Mouse (Mus musculus) neural tube, embryonic 12.5 days (tissue): ENCODE results near the gene Mfsd11. TPM values are rescaled to one million over a fixed set of nuclear protein-coding genes. Genes with fewer than 3 reads are reported as not detected.
A peak's percentile ranks its signal among the peaks of the same experiment; 100 is the strongest.

Experiments used
- ATAC-seq: fragments of 200-750 bp; cut with Nextera tagmentation; 2 replicates; pipeline ENCODE4 v1.8.0; 2017; ENCODE audit warnings: low read depth, mild to moderate bottlenecking, moderate TSS enrichment, moderate library complexity; ENCODE audit not compliant: low FRiP score
- H3K27ac ChIP-seq: fragments of 300-500 bp; sonication (generic); 2 replicates; pipeline ENCODE4 v1.5.1; 2016
- H3K27me3 ChIP-seq: fragments of 300-500 bp; sonication (generic); replicated peaks from 2 replicates; pipeline ENCODE4 v1.6.1; 2016; ENCODE audit warnings: mild to moderate bottlenecking
- H3K36me3 ChIP-seq: fragments of 300-500 bp; sonication (generic); 2 replicates; pipeline ENCODE4 v1.6.1; 2016; ENCODE audit warnings: mild to moderate bottlenecking
- H3K4me1 ChIP-seq: fragments of 300-500 bp; sonication (generic); 2 replicates; pipeline ENCODE4 v1.6.1; 2016
- H3K4me2 ChIP-seq: fragments of 300-500 bp; sonication (generic); replicated peaks from 2 replicates; pipeline ENCODE4 v1.6.1; 2016; ENCODE audit warnings: mild to moderate bottlenecking
- H3K4me3 ChIP-seq: fragments of 300-500 bp; sonication (generic); 2 replicates; pipeline ENCODE4 v1.5.1; 2016
- H3K9ac ChIP-seq: fragments of 300-500 bp; sonication (generic); 2 replicates; pipeline ENCODE4 v1.6.1; 2016; ENCODE audit warnings: mild to moderate bottlenecking
- H3K9me3 ChIP-seq: fragments of 300-500 bp; sonication (generic); 2 replicates; pipeline ENCODE4 v1.6.1; 2016; ENCODE audit warnings: mild to moderate bottlenecking
- whole genome bisulfite sequencing: fragments of 180-500 bp; shearing (Covaris S2); methylation state at CpG from one replicate; pipeline ENCODE4 v1.1.7; 2016; 5-methylcytosine and 5-hydroxymethylcytosine counted together
- polyA plus RNA-seq: library from polyadenylated mRNA; unstranded; fragments of >200 nt; fragmentation: Nextera tagmentation; extraction: Ambion mirVana; gene quantifications from 2 replicates; pipeline ENCODE4 v1.2.1, GENCODE M21; 2016

The Mfsd11 gene
- polyA plus RNA-seq, 1 experiment from 2014 or later: 48.2 TPM

DNA sequence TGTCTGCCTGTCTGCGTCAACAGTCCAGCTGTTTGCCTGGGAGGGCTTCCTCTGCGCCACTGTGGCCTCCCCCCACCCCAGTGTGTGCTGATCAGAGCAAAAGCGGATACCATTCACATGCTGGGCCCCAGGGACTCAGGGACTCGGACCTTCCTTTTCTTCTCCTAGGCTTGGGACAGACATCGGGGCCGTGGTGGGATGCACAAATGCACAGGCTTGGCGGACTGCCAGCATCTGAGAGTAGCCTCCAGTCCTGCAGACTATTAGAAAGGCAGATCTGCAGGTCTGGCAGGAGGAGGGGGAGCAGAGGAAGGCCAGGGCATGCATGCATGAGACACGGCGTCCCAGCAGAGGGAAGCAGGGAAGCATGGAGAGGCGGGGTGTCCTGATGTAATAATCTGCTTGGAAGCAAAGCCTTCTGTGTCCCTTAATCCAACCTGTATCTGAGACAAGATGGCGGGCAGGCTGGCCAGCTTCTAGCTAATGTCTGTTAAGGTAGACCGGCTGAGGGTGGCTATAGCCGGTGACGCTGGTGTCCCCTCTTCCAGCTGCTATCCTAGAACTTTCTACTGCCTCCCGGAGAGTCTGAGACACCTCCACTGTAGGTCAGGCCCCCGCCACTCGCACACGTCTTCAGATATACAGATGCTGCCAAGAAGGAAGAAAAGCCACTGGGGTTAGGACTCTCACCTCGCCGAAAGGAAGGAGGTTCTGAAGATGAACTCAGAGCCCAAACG is 39.3 kb upstream of the Mfsd11 start:
- Histone ChIP-seq H3K4me2 (peak overlapping the region; percentile 39), H3K9ac (peak overlapping the region; percentile 39; the same call in 1 of the 2 replicates), H3K4me3 (no peak overlapping the region), H3K27me3 (no peaks in the 10 kb centered on the region), H3K36me3 (peaks cover 6% of the 10 kb centered on the region; the same call in 1 of the 2 replicates), H3K9me3 (no peaks in the 10 kb centered on the region), H3K27ac (peak overlapping the region; percentile 87), H3K4me1 (peaks cover 68% of the 10 kb centered on the region)
- WGBS: 43% methylated on average over 21 of the region's 21 CpGs
- ATAC-seq: peak; percentile 42

- ATAC-seq: no peak
- H3K27me3 ChIP-seq: no peaks in the 10 kb centered on the region
- H3K9ac ChIP-seq: 0 out of 2 replicates have a peak overlapping the region, but pooled peaks have one; percentile 29
- 66% methylated on average over 13 of the region's 13 CpGs for WGBS
- peak overlapping the region; percentile 39 for H3K4me2 ChIP-seq
- peak overlapping the region; percentile 87 for H3K27ac ChIP-seq
- no peak overlapping the region for H3K4me3 ChIP-seq
- H3K36me3 ChIP-seq: peaks cover 6% of the 10 kb centered on the region; the same call in 1 of the 2 replicates
- peaks cover 70% of the 10 kb centered on the region for H3K4me1 ChIP-seq
- H3K9me3 ChIP-seq: no peaks in the 10 kb centered on the region
Observed at GRCm38 (mm10) chr11:116813610-116814009, 38.6 kb upstream of the Mfsd11 start.

- 1% methylated on average over 20 of the region's 20 CpGs for WGBS
- no peak overlapping the region for H3K4me3 ChIP-seq
- ATAC-seq: peak; percentile 8; the same call in 1 of the 2 replicates
Observed at GRCm38 (mm10) chr11:116814076-116814883, 38.0 kb upstream of the Mfsd11 start.

GRCm38 (mm10) chr11:116814884-116815415 is 37.3 kb upstream of the Mfsd11 start:
- Histone ChIP-seq H3K27ac (peak overlapping the region; percentile 87), H3K9me3 (no peaks in the 10 kb centered on the region), H3K36me3 (peaks cover 2% of the 10 kb centered on the region; the same call in 1 of the 2 replicates), H3K4me1 (peaks cover 81% of the 10 kb centered on the region), H3K4me3 (no peak overlapping the region), H3K4me2 (peak overlapping the region; percentile 39), H3K27me3 (no peaks in the 10 kb centered on the region), H3K9ac (no peak overlapping the region)
- 22% methylated on average over 7 of the region's 7 CpGs for WGBS
- ATAC-seq: no peak

More at GRCm38 (mm10) chr11:116814076-116814883, 38.0 kb upstream of the Mfsd11 start:
- Histone ChIP-seq H3K4me2 (peak overlapping the region; percentile 39), H3K27me3 (no peaks in the 10 kb centered on the region), H3K27ac (peak overlapping the region; percentile 87), H3K36me3 (peaks cover 6% of the 10 kb centered on the region; the same call in 1 of the 2 replicates), H3K9me3 (no peaks in the 10 kb centered on the region), H3K9ac (peak overlapping the region; percentile 29; the same call in 1 of the 2 replicates), H3K4me1 (peaks cover 76% of the 10 kb centered on the region)

GRCm38 (mm10) chr11:116816769-116817168 is 35.5 kb upstream of the Mfsd11 start:
- Histone ChIP-seq H3K9ac (no peak overlapping the region), H3K36me3 (no peaks in the 10 kb centered on the region), H3K9me3 (no peaks in the 10 kb centered on the region), H3K27ac (no peak overlapping the region), H3K4me3 (no peak overlapping the region), H3K4me1 (peaks cover 82% of the 10 kb centered on the region), H3K27me3 (no peaks in the 10 kb centered on the region), H3K4me2 (no peak overlapping the region)
- no peak for ATAC-seq
- 88% methylated on average over 5 of the region's 5 CpGs for WGBS

GRCm38 (mm10) chr11:116817567-116817966 is 34.7 kb upstream of the Mfsd11 start:
- ATAC-seq: no peak

GRCm38 (mm10) chr11:116818722-116819121 is 33.5 kb upstream of the Mfsd11 start:
- H3K27ac ChIP-seq: no peak overlapping the region
- no peaks in the 10 kb centered on the region for H3K27me3 ChIP-seq
- no peak overlapping the region for H3K9ac ChIP-seq
- no peak for ATAC-seq
- WGBS: 52% methylated on average over 8 of the region's 8 CpGs
- no peak overlapping the region for H3K4me3 ChIP-seq
- peaks cover 73% of the 10 kb centered on the region for H3K4me1 ChIP-seq
- no peaks in the 10 kb centered on the region for H3K36me3 ChIP-seq
- H3K9me3 ChIP-seq: no peaks in the 10 kb centered on the region
- H3K4me2 ChIP-seq: no peak overlapping the region

More at GRCm38 (mm10) chr11:116817567-116817966, 34.7 kb upstream of the Mfsd11 start:
- no peak overlapping the region for H3K27ac ChIP-seq
- no peak overlapping the region for H3K9ac ChIP-seq
- H3K4me2 ChIP-seq: no peak overlapping the region
- no peaks in the 10 kb centered on the region for H3K27me3 ChIP-seq
- H3K4me1 ChIP-seq: peaks cover 82% of the 10 kb centered on the region
- H3K9me3 ChIP-seq: no peaks in the 10 kb centered on the region
- no peaks in the 10 kb centered on the region for H3K36me3 ChIP-seq
- WGBS: over 99% methylated on average over 5 of the region's 5 CpGs
- H3K4me3 ChIP-seq: no peak overlapping the region

DNA sequence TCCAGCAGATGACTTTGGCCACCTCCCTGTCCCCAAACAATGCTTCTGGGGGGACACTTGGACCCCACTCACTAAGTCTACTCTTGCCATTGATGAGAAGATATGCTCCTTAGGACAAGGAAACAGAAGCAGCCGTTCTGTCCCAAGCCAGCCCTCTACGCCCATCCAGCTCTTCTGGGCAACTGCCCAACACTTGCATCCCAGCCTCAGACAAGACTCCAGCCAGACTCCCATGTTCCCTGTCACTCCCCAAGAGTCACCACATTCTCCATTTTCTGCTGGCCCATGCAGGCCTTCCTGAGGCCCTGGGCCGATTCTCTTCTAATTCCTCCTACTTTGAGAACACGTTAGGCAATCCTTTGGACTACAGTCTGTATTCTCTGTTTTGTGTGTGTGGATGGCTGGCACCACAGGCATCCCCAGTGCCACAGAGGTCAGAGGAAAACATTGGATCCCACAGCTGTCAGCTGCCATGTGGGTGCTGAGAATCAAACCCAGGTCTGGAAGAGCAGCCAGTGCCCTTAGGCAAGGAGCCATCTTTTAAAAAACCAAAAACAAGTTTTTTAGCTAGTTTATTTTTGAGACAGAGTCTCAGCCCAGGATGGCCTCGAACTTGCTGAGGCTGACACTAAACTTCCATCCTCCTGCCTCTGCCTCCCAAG is 32.2 kb upstream of the Mfsd11 start:
- Histone ChIP-seq H3K4me3 (no peak overlapping the region), H3K27ac (no peak overlapping the region), H3K4me1 (peaks cover 61% of the 10 kb centered on the region), H3K27me3 (no peaks in the 10 kb centered on the region), H3K36me3 (no peaks in the 10 kb centered on the region), H3K9ac (no peak overlapping the region), H3K4me2 (no peak overlapping the region), H3K9me3 (no peaks in the 10 kb centered on the region)
- 93% methylated on average over 5 of the region's 5 CpGs for WGBS
- ATAC-seq: no peak

- H3K4me2 ChIP-seq: no peak overlapping the region
- no peaks in the 10 kb centered on the region for H3K27me3 ChIP-seq
- H3K9me3 ChIP-seq: no peaks in the 10 kb centered on the region
- H3K9ac ChIP-seq: peak overlapping the region; percentile 35; the same call in 1 of the 2 replicates
- H3K4me3 ChIP-seq: no peak overlapping the region
- H3K36me3 ChIP-seq: no peaks in the 10 kb centered on the region
- H3K4me1 ChIP-seq: peaks cover 64% of the 10 kb centered on the region
- ATAC-seq: no peak
- WGBS: 60% methylated on average over 13 of the region's 13 CpGs
- no peak overlapping the region for H3K27ac ChIP-seq
Observed at GRCm38 (mm10) chr11:116821057-116821940, 30.9 kb upstream of the Mfsd11 start.

- Histone ChIP-seq H3K9ac (no peak overlapping the region), H3K4me3 (no peak overlapping the region), H3K4me2 (no peak overlapping the region), H3K27me3 (no peaks in the 10 kb centered on the region), H3K36me3 (no peaks in the 10 kb centered on the region), H3K27ac (no peak overlapping the region), H3K4me1 (peaks cover 65% of the 10 kb centered on the region), H3K9me3 (no peaks in the 10 kb centered on the region)
- ATAC-seq: no peak
- 69% methylated on average over 10 of the region's 10 CpGs for WGBS
Observed at GRCm38 (mm10) chr11:116822215-116822614, 30.0 kb upstream of the Mfsd11 start.

DNA sequence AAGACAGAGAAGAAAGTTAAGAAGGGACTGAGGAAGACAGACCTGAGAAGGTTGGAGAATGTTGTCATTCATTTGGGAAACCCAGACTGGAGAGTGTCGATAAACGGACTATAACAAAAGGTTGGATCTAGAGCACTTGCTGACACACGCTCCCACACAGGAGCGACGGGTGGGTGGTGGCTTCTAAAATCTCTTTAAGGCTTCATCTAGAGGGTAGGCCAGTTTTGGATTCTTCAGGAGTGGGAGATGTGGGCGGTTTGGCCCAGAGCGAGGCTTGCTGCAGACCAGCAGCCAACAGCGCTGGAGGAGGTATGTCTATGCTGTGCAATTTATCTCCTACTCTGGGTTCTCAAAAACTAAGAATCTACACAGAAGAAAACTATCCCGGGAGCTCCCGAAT is 29.6 kb upstream of the Mfsd11 start:
- Histone ChIP-seq H3K4me2 (no peak overlapping the region), H3K9me3 (no peaks in the 10 kb centered on the region), H3K4me1 (peaks cover 64% of the 10 kb centered on the region), H3K9ac (no peak overlapping the region), H3K4me3 (no peak overlapping the region), H3K27ac (no peak overlapping the region), H3K27me3 (no peaks in the 10 kb centered on the region), H3K36me3 (no peaks in the 10 kb centered on the region)
- 94% methylated on average over 10 of the region's 10 CpGs for WGBS
- ATAC-seq: no peak
